Mouse (Mus musculus): ENCODE measurements around the gene Gm37419. TPM values are rescaled to one million over a fixed set of nuclear protein-coding genes. Genes with fewer than 3 reads are reported as not detected.

Gm37419 gene
- polyA plus RNA-seq, 1 experiment from 2014 or later = not detected

- Histone ChIP-seq H3K36me3 (replicated peaks) (no peaks in the 10 kb centered on the region), H3K9me3 (no peaks in the 10 kb centered on the region), H3K4me1 (peaks cover 52% of the 10 kb centered on the region), H3K4me2 (peak overlapping the region; percentile 82), H3K9ac (peak overlapping the region; percentile 23), H3K27me3 (replicated peaks) (peaks cover 62% of the 10 kb centered on the region), H3K4me3 (peak overlapping the region; percentile 44), H3K27ac (no peak overlapping the region)
- WGBS = 2% methylated on average over 28 of the region's 28 CpGs
- peak; percentile 79 for ATAC-seq (replicated peaks)
Observed at GRCm38 (mm10) chr16:23981925-23982851, 6.1 kb upstream of the Gm37419 start.

- H3K9me3 ChIP-seq = no peaks in the 10 kb centered on the region
- 2% methylated on average over 33 of the region's 33 CpGs for WGBS
- peak overlapping the region; percentile 44 for H3K4me3 ChIP-seq
- peaks cover 62% of the 10 kb centered on the region for H3K27me3 ChIP-seq (replicated peaks)
- peaks cover 57% of the 10 kb centered on the region for H3K4me1 ChIP-seq
- ATAC-seq (replicated peaks) = 0 out of 2 replicates have a peak, but pooled peaks have one; percentile 16
- H3K36me3 ChIP-seq (replicated peaks) = no peaks in the 10 kb centered on the region
- no peak overlapping the region for H3K27ac ChIP-seq
- H3K9ac ChIP-seq = peak overlapping the region; percentile 23
- H3K4me2 ChIP-seq = peak overlapping the region; percentile 82
Observed at GRCm38 (mm10) chr16:23982891-23983588, 5.2 kb upstream of the Gm37419 start.

GRCm38 (mm10) chr16:23984183-23984582 lies 4.1 kb upstream of the Gm37419 start:
- no peaks in the 10 kb centered on the region for H3K9me3 ChIP-seq
- peak overlapping the region; percentile 82 for H3K4me2 ChIP-seq
- peak overlapping the region; percentile 32 for H3K4me3 ChIP-seq
- H3K27ac ChIP-seq = no peak overlapping the region
- ATAC-seq (replicated peaks) = peak; percentile 59
- WGBS = 1% methylated on average over 22 of the region's 22 CpGs
- H3K4me1 ChIP-seq = peaks cover 57% of the 10 kb centered on the region
- H3K27me3 ChIP-seq (replicated peaks) = peaks cover 58% of the 10 kb centered on the region
- peak overlapping the region; percentile 19; the same call in 1 of the 2 replicates for H3K9ac ChIP-seq
- no peaks in the 10 kb centered on the region for H3K36me3 ChIP-seq (replicated peaks)

- WGBS = under 1% methylated on average over 22 of the region's 22 CpGs
- Histone ChIP-seq H3K36me3 (replicated peaks) (no peaks in the 10 kb centered on the region), H3K27me3 (replicated peaks) (peaks cover 51% of the 10 kb centered on the region), H3K4me3 (peak overlapping the region; percentile 32), H3K9me3 (no peaks in the 10 kb centered on the region), H3K4me1 (peaks cover 60% of the 10 kb centered on the region), H3K4me2 (peak overlapping the region; percentile 82), H3K9ac (peak overlapping the region; percentile 19), H3K27ac (no peak overlapping the region)
- no peak for ATAC-seq (replicated peaks)
Observed at GRCm38 (mm10) chr16:23984760-23985466, 3.4 kb upstream of the Gm37419 start.

GRCm38 (mm10) chr16:23985467-23985861 lies 2.8 kb upstream of the Gm37419 start:
- peaks cover 59% of the 10 kb centered on the region for H3K4me1 ChIP-seq
- no peaks in the 10 kb centered on the region for H3K9me3 ChIP-seq
- no peak overlapping the region for H3K27ac ChIP-seq
- no peak for ATAC-seq (replicated peaks)
- 1% methylated on average over 6 of the region's 6 CpGs for WGBS
- peaks cover 46% of the 10 kb centered on the region for H3K27me3 ChIP-seq (replicated peaks)
- peak overlapping the region; percentile 82; the same call in 1 of the 2 replicates for H3K4me2 ChIP-seq
- no peak overlapping the region for H3K4me3 ChIP-seq
- H3K36me3 ChIP-seq (replicated peaks) = no peaks in the 10 kb centered on the region
- H3K9ac ChIP-seq = no peak overlapping the region

- ATAC-seq (replicated peaks) = no peak
- WGBS = 4% methylated on average over 3 of the region's 3 CpGs
- H3K4me2 ChIP-seq = peak overlapping the region; percentile 92; the same call in 1 of the 2 replicates
- H3K36me3 ChIP-seq (replicated peaks) = no peaks in the 10 kb centered on the region
- H3K9ac ChIP-seq = no peak overlapping the region
- H3K9me3 ChIP-seq = no peaks in the 10 kb centered on the region
- H3K27me3 ChIP-seq (replicated peaks) = peaks cover 39% of the 10 kb centered on the region
- H3K27ac ChIP-seq = no peak overlapping the region
- H3K4me1 ChIP-seq = peaks cover 51% of the 10 kb centered on the region
- H3K4me3 ChIP-seq = peak overlapping the region; percentile 53
Observed at GRCm38 (mm10) chr16:23986176-23986575, 2.1 kb upstream of the Gm37419 start.

- no peaks in the 10 kb centered on the region for H3K36me3 ChIP-seq (replicated peaks)
- peaks cover 32% of the 10 kb centered on the region for H3K27me3 ChIP-seq (replicated peaks)
- under 1% methylated on average over 17 of the region's 17 CpGs for WGBS
- peaks cover 44% of the 10 kb centered on the region for H3K4me1 ChIP-seq
- peak overlapping the region; percentile 92 for H3K4me2 ChIP-seq
- peak overlapping the region; percentile 74 for H3K9ac ChIP-seq
- H3K27ac ChIP-seq = no peak overlapping the region
- H3K9me3 ChIP-seq = no peaks in the 10 kb centered on the region
- no peak for ATAC-seq (replicated peaks)
- H3K4me3 ChIP-seq = peak overlapping the region; percentile 53
Observed at GRCm38 (mm10) chr16:23986871-23987270, 1.4 kb upstream of the Gm37419 start.

- peak; percentile 15 for ATAC-seq (replicated peaks)
Observed at GRCm38 (mm10) chr16:23987341-23988156, 733 bp upstream of the Gm37419 start.

GRCm38 (mm10) chr16:23988157-23988465 lies 171 bp upstream of the Gm37419 start:
- H3K4me3 ChIP-seq = peak overlapping the region; percentile 53
- H3K36me3 ChIP-seq (replicated peaks) = no peaks in the 10 kb centered on the region
- H3K4me2 ChIP-seq = peak overlapping the region; percentile 92
- H3K27me3 ChIP-seq (replicated peaks) = peaks cover 29% of the 10 kb centered on the region
- H3K9ac ChIP-seq = peak overlapping the region; percentile 74
- WGBS = 1% methylated on average over 12 of the region's 13 CpGs
- no peaks in the 10 kb centered on the region for H3K9me3 ChIP-seq
- no peak for ATAC-seq (replicated peaks)
- H3K27ac ChIP-seq = peak overlapping the region; percentile 96
- H3K4me1 ChIP-seq = peaks cover 36% of the 10 kb centered on the region

More at GRCm38 (mm10) chr16:23987341-23988156, 733 bp upstream of the Gm37419 start:
- Histone ChIP-seq H3K4me2 (peak overlapping the region; percentile 92), H3K9me3 (no peaks in the 10 kb centered on the region), H3K36me3 (replicated peaks) (no peaks in the 10 kb centered on the region), H3K9ac (peak overlapping the region; percentile 74), H3K27me3 (replicated peaks) (peaks cover 29% of the 10 kb centered on the region), H3K4me3 (peak overlapping the region; percentile 53), H3K27ac (peak overlapping the region; percentile 96), H3K4me1 (peaks cover 42% of the 10 kb centered on the region)
- under 1% methylated on average over 64 of the region's 64 CpGs for WGBS

- 1% methylated on average over 25 of the region's 25 CpGs for WGBS
- peak overlapping the region; percentile 92 for H3K4me2 ChIP-seq
- peak overlapping the region; percentile 74 for H3K9ac ChIP-seq
- no peaks in the 10 kb centered on the region for H3K9me3 ChIP-seq
- H3K36me3 ChIP-seq (replicated peaks) = no peaks in the 10 kb centered on the region
- peaks cover 24% of the 10 kb centered on the region for H3K4me1 ChIP-seq
- peak; percentile 52; the same call in 1 of the 2 replicates for ATAC-seq (replicated peaks)
- peak overlapping the region; percentile 53 for H3K4me3 ChIP-seq
- peak overlapping the region; percentile 96 for H3K27ac ChIP-seq
- peaks cover 23% of the 10 kb centered on the region for H3K27me3 ChIP-seq (replicated peaks)
Observed at GRCm38 (mm10) chr16:23989209-23990160, 1.2 kb downstream of the Gm37419 start.
